Comparison of ENCODE assay signal across 8 mouse cellular contexts in genomic region chr5:35582445-35583220, GRCm38 (mm10). TPM values are rescaled to one million over a fixed set of nuclear protein-coding genes. Genes with fewer than 3 reads are reported as not detected.
DNase-seq lines count a peak whose midpoint lies in the region; ATAC-seq lines count a peak whose summit lies in the region.

Gene Acox3 (plus strand): TSS chr5:35583040.

- no peaks in the 10 kb centered on the region for H3K9me3 ChIP-seq in megakaryocyte, embryonic 14.5 days

- peaks cover 62% of the 10 kb centered on the region for H3K4me1 ChIP-seq in megakaryocyte, embryonic 14.5 days

- ATAC-seq in common myeloid progenitor, adult 5-6 weeks (replicated peaks; ENCODE audit: low read depth, poor library complexity, severe bottlenecking) = peak; percentile 95

- H3K36me3 ChIP-seq in megakaryocyte, embryonic 14.5 days (replicated peaks; ENCODE audit: low read length) = peaks cover 32% of the 10 kb centered on the region

- DNase-seq in ZHBTc4 (ENCODE audit: low read depth, low spot score) = peak; percentile 97
- DNase-seq in gastrocnemius, adult 8-10 months (ENCODE audit: low spot score in 2 of 2) = peak; percentile 94 to 95
- peak; percentile 76 for DNase-seq in hindlimb bud, embryonic 11.5 days (ENCODE audit: extremely low spot score, low read depth, low spot score)
- DNase-seq in left cerebral cortex, adult 8-10 months (ENCODE audit: low spot score in 2 of 2) = peak; percentile 94 to 96
- DNase-seq in right cerebral cortex, postnatal 10 days (ENCODE audit: low spot score in 2 of 2) = peak; percentile 98 to 99
- DNase-seq in urinary bladder, postnatal 25 days (ENCODE audit: low spot score) = peak; percentile 95

- no peaks in the 10 kb centered on the region for H3K27me3 ChIP-seq in megakaryocyte, embryonic 14.5 days (replicated peaks)

- peak within 1 kb of the TSS; percentile 93 for H3K4me3 ChIP-seq in megakaryocyte, embryonic 14.5 days (replicated peaks)

RNA-seq across cellular contexts. Expression of gene Acox3, which starts in this region (rescaled TPM):
- total RNA-seq in common myeloid progenitor, adult 5-6 weeks (2017) = 20.4 and 21.1 TPM in 2 replicates
- total RNA-seq in gastrocnemius, adult 8-10 months (2022) = 10 to 100 TPM; 14.6 to 20.0 (median 17.2) TPM
- 10 to 100 TPM; 36.4 to 40.2 (median 37.8) TPM for total RNA-seq in left cerebral cortex, adult 8-10 months (2022)
- polyA plus RNA-seq in megakaryocyte, embryonic 14.5 days (2012; ENCODE audit: insufficient read depth, low replicate concordance) = 2.2 and 5.1 TPM in 2 replicates

Comparison
In these comparisons a context has a peak if more than half of its experiments do, and no peak if none do; other contexts are left out.
1. Peak in every context shown above with its lines: DNase-seq, ATAC-seq and H3K4me3 ChIP-seq.